Mouse (Mus musculus) neural tube, embryonic 13.5 days (tissue): ENCODE data around the gene Camk1d. TPM values are rescaled to one million over a fixed set of nuclear protein-coding genes. Genes with fewer than 3 reads are reported as not detected.
A peak's percentile ranks its signal among the peaks of the same experiment; 100 is the strongest.
"Not testable (repeated sequence)": the region's sequence is repeated elsewhere in the genome, so short reads cannot be mapped to it uniquely, and the experiment has no call there.

Experiments used
- ATAC-seq: fragments of 200-750 bp; cut with Nextera tagmentation; 2 replicates; pipeline ENCODE4 v1.8.0; 2017; ENCODE audit warnings: low read depth, mild to moderate bottlenecking, moderate TSS enrichment, moderate library complexity
- H3K27ac ChIP-seq: fragments of 300-500 bp; sonication (generic); replicated peaks from 2 replicates; pipeline ENCODE4 v1.5.1; 2015; ENCODE audit warnings: moderate library complexity, mild to moderate bottlenecking, inconsistent platforms
- H3K27me3 ChIP-seq: fragments of 300-500 bp; sonication (generic); 2 replicates; pipeline ENCODE4 v1.6.1; 2015; ENCODE audit warnings: mild to moderate bottlenecking, inconsistent platforms
- H3K36me3 ChIP-seq: fragments of 300-500 bp; sonication (generic); 2 replicates; pipeline ENCODE4 v1.6.1; 2015; ENCODE audit warnings: mild to moderate bottlenecking, inconsistent platforms
- H3K4me1 ChIP-seq: fragments of 300-500 bp; sonication (generic); replicated peaks from 2 replicates; pipeline ENCODE4 v1.6.1; 2015; ENCODE audit warnings: inconsistent platforms
- H3K4me2 ChIP-seq: fragments of 300-500 bp; sonication (generic); 2 replicates; pipeline ENCODE4 v1.6.1; 2015; ENCODE audit warnings: inconsistent platforms, mild to moderate bottlenecking, moderate library complexity
- H3K4me3 ChIP-seq: fragments of 300-500 bp; sonication (generic); 2 replicates; pipeline ENCODE4 v1.5.1; 2015; ENCODE audit warnings: mild to moderate bottlenecking, inconsistent platforms
- H3K9ac ChIP-seq: fragments of 300-500 bp; sonication (generic); 2 replicates; pipeline ENCODE4 v1.6.1; 2015; ENCODE audit warnings: moderate library complexity, mild to moderate bottlenecking, inconsistent platforms
- H3K9me3 ChIP-seq: fragments of 300-500 bp; sonication (generic); 2 replicates; pipeline ENCODE4 v1.6.1; 2016; ENCODE audit warnings: inconsistent platforms
- WGBS: fragments of 180-500 bp; shearing (Covaris S2); methylation state at CpG from one replicate; pipeline ENCODE4 v1.1.7; 2015; 5-methylcytosine and 5-hydroxymethylcytosine counted together
- polyA plus RNA-seq: library from polyadenylated mRNA; unstranded; fragments of >200 nt; fragmentation: Nextera tagmentation; extraction: Ambion mirVana; gene quantifications from 2 replicates; pipeline ENCODE4 v1.2.1, GENCODE M21; 2015

The Camk1d gene
- polyA plus RNA-seq, 1 experiment from 2014 or later, result 4.6 TPM

DNA sequence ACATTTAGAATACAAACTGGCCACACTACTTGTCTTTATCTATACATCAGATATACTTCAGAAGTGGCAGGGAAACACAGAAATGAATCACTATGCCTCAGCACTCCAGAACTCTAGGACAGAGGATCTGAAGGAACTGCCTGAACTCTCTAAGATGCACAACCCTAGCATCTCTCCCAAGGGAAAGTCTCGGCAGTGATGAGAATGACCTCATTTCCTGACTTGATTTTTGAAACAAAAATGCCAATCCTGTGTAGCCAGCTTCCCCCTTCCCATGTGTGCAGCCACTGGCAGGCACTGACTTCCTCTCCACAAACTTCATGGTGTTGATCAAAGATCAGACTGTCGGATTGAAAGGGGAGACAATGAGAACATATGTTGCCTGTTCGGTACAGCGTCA lies 134.9 kb downstream of the Camk1d start:
- Histone ChIP-seq H3K4me1 (peaks cover 22% of the 10 kb centered on the region), H3K9me3 (no peaks in the 10 kb centered on the region), H3K4me2 (no peak overlapping the region), H3K27ac (no peak overlapping the region), H3K36me3 (no peaks in the 10 kb centered on the region), H3K4me3 (no peak overlapping the region), H3K9ac (no peak overlapping the region), H3K27me3 (no peaks in the 10 kb centered on the region)
- ATAC-seq, result no peak
- 85% methylated on average over 4 of the region's 4 CpGs for WGBS

DNA sequence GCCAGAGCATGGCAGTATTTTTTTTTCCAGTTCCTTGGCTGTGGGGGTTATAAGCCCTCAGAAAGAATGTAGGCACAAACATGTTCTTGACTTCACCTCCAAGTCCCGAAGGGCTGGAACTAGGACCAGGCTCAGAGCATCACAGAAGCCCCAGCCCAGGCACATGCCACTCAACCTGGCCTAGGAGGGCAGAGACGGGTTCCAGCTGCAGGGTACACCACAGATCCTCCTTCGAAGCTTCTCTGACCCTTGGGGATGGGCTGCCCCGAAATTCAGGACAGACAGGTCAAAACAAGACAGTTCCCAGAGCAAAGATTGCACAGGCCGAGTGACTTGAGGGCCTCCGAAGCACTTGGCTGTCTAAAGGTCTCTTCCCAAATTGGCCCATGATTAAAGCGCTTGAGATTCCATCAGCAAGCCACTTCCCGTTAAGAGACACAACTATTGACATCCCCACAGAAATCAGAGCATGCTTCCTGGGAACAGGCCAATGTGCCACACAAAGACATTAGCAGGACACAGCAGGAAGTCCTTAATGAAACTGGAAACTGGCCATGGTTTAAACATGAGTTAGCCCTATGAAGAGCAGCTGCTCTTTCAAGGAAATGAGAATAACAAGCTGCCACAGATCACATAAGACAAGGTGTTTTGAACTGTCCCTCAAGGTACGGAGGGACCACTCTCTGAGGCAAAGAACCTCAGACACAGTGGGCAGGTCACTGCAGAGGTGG lies 136.8 kb downstream of the Camk1d start:
- H3K36me3 ChIP-seq, result no peaks in the 10 kb centered on the region
- peak; percentile 58 for ATAC-seq
- no peaks in the 10 kb centered on the region for H3K27me3 ChIP-seq
- no peaks in the 10 kb centered on the region for H3K9me3 ChIP-seq
- H3K27ac ChIP-seq, result 0 out of 2 replicates have a peak overlapping the region, but pooled peaks have one; percentile 14
- H3K4me2 ChIP-seq, result no peak overlapping the region
- WGBS, result 52% methylated on average over 9 of the region's 9 CpGs
- H3K4me1 ChIP-seq, result peaks cover 23% of the 10 kb centered on the region
- H3K4me3 ChIP-seq, result no peak overlapping the region
- H3K9ac ChIP-seq, result no peak overlapping the region

DNA sequence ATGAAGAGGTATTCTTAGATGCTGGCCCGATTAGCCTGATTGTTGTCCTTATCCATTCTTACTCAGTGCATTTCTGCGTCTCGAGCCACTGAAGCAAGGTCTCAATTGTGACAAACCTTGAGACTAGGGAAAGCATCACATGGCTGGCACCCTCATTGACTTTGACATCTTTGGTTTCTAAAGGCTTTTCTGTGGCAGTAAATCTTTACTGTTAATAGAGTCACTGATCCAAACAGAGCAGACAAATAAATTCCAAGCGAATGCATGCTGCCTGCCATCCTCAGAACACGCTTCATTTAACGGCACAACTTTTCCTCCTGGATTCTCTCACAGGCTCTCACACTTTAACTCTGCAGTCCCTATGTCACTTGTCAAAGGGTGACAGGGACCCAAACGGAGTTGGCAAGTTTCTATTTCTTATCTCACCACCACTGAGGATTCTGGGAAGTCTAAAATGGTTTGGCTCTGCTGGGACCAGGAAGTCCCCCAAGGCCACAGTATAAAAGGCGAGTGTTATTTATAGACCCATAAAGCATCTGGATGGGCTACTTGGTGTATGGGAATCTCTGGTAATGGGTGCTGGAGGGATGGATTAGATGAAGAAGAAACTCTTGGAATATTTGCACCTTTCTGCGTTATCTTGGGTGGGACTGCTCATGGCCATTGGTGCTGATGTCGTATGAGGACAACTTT lies 141.9 kb downstream of the Camk1d start:
- H3K4me3 ChIP-seq, result no peak overlapping the region
- H3K9me3 ChIP-seq, result no peaks in the 10 kb centered on the region
- H3K4me2 ChIP-seq, result no peak overlapping the region
- peaks cover 31% of the 10 kb centered on the region for H3K4me1 ChIP-seq
- no peak overlapping the region for H3K9ac ChIP-seq
- 36% methylated on average over 10 of the region's 10 CpGs for WGBS
- H3K27me3 ChIP-seq, result no peaks in the 10 kb centered on the region
- H3K27ac ChIP-seq, result no peak overlapping the region
- H3K36me3 ChIP-seq, result no peaks in the 10 kb centered on the region
- peak; percentile 59 for ATAC-seq

DNA sequence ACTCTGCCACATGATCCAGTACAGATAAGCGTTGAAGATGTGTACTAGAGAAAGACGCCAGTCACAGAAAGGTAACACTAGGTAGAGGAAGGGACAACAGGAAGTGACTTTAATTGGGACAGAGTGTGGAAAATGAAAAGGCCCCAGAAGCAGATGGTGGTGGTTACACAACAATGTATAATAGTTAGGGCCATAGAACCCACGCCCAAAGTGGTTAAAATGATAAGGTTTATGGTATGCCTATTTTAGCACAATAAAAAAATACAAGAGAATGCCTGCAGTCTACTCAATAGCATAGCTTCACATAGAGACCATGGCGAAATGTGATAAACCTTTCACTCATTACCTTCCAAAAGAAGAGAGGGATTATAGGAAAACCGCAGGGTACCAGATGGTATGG lies 147.7 kb downstream of the Camk1d start:
- no peaks in the 10 kb centered on the region for H3K36me3 ChIP-seq
- H3K27ac ChIP-seq, result no peak overlapping the region
- no peaks in the 10 kb centered on the region for H3K27me3 ChIP-seq
- 87% methylated on average over 5 of the region's 5 CpGs for WGBS
- no peak for ATAC-seq
- no peak overlapping the region for H3K4me2 ChIP-seq
- H3K4me3 ChIP-seq, result no peak overlapping the region
- H3K9me3 ChIP-seq, result no peaks in the 10 kb centered on the region
- H3K9ac ChIP-seq, result no peak overlapping the region
- H3K4me1 ChIP-seq, result peaks cover 11% of the 10 kb centered on the region; the same call in 1 of the 2 replicates

DNA sequence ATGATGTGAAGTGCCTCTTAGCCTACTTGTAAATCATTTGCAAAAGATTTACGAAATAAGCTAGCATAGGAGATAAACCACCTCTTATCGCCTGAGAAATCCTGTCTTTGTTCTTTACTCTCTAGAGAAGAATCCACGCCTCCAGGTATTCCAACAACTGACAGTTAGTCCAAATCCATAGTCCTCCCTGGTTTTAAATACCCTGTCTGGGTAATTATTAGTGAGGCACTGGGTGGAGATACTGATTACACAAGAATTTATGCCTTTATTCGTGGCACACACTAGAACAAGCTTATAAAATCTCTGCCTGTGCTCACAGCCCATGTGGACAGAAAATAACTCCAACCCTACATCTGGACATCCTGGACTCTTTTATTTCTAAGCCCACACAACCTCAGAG lies 150.6 kb downstream of the Camk1d start:
- 88% methylated on average over 4 of the region's 4 CpGs for WGBS

DNA sequence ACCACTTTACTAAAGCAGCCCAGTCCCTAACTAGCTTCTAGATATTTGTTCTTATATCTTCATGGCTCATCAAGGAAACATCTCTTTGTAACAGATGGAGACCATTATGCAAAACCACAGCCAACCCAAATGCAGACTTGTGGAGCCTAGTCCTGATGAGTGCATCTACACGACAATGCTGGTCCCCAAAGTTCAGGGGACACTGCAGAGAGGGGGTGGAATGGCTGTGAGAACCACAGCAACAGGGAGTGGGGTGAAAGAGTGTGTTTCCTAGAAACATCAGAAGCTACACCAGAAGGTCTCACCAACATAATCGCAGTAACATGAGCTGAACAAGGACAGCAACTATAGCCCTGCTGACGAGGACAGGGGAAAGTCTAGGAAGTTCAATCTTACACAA lies 152.9 kb downstream of the Camk1d start:
- Histone ChIP-seq H3K4me1 (no peaks in the 10 kb centered on the region), H3K27me3 (no peaks in the 10 kb centered on the region), H3K9ac (no peak overlapping the region), H3K9me3 (no peaks in the 10 kb centered on the region), H3K4me3 (no peak overlapping the region), H3K4me2 (no peak overlapping the region), H3K27ac (no peak overlapping the region), H3K36me3 (no peaks in the 10 kb centered on the region)
- no peak for ATAC-seq
- WGBS, result 89% methylated on average over 3 of the region's 3 CpGs

More for the DNA sequence above, 150.6 kb downstream of the Camk1d start:
- ATAC-seq, result no peak
- Histone ChIP-seq H3K27me3 (no peaks in the 10 kb centered on the region), H3K36me3 (no peaks in the 10 kb centered on the region), H3K9ac (no peak overlapping the region), H3K4me2 (no peak overlapping the region), H3K4me1 (no peaks in the 10 kb centered on the region), H3K4me3 (no peak overlapping the region), H3K27ac (no peak overlapping the region), H3K9me3 (no peaks in the 10 kb centered on the region)

DNA sequence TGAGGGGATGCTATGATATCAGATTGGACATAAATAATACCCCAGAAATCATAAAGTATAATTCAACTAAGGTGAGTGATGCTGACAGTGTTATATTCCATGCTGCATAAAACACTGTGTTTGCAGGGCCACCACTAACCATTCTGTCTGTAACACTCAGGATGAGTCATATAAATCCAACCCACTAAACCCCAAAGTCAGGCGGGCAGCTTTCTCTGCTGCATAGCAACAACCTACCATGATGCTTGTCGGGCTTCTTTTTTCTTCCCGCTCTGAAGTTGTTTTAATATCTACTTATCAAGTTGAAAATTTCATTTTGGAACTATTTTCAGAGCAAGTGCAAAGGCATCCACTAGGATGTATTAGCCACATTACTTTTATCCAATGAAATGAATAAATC lies 161.1 kb downstream of the Camk1d start:
- H3K4me2 ChIP-seq, result no peak overlapping the region
- ATAC-seq, result no peak
- no peak overlapping the region for H3K9ac ChIP-seq
- no peaks in the 10 kb centered on the region for H3K27me3 ChIP-seq
- H3K9me3 ChIP-seq, result no peaks in the 10 kb centered on the region
- no peak overlapping the region for H3K4me3 ChIP-seq
- H3K4me1 ChIP-seq, result no peaks in the 10 kb centered on the region
- no peak overlapping the region for H3K27ac ChIP-seq
- 94% methylated on average over 3 of the region's 3 CpGs for WGBS
- no peaks in the 10 kb centered on the region for H3K36me3 ChIP-seq

DNA sequence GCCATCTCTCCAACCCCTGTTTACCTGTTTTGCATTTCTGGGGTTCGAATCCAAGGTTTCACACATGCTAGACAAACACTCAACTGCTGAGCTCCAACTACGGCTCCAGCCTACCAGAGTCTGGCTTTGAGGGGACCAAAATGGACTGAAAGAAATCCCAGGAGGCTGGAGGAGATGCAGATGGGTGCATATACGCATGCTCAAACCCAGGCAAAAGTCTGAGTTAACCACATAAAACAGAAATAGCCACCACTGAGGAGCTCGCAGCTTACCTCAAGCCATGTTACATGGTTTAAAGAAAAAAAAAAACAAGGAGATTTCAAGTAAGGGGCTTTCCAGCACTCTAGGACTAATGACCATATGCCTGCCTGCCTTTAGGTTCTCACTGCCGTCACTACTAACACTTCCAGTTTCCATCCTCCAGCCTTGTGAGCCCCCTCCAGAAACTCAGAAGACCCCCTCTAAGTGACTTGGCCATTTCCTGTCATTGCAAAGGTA lies 162.5 kb downstream of the Camk1d start:
- H3K36me3 ChIP-seq, result no peaks in the 10 kb centered on the region
- no peak overlapping the region for H3K9ac ChIP-seq
- WGBS, result 94% methylated on average over 5 of the region's 5 CpGs
- no peak overlapping the region for H3K4me3 ChIP-seq
- no peak overlapping the region for H3K4me2 ChIP-seq
- no peaks in the 10 kb centered on the region for H3K9me3 ChIP-seq
- ATAC-seq, result no peak
- no peak overlapping the region for H3K27ac ChIP-seq
- H3K27me3 ChIP-seq, result no peaks in the 10 kb centered on the region
- H3K4me1 ChIP-seq, result no peaks in the 10 kb centered on the region

DNA sequence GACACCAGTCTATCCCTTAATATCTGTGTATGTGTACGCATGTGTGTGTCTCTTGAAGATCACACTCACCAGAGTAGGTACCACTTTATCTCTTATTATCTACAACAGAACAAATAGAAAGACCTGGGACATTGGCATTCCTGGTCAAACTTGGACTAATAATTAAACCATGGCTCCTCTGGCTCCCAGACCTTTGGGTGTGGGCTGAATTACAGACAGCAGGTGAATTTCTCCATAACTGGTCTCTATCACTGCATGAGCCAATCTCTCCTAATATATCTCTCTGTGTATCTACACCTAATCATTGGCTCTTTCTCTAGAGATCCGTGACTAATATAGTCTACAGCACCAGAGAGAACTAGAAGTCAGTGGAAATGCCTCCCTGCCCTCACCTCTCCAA lies 165.0 kb downstream of the Camk1d start:
- no peaks in the 10 kb centered on the region for H3K27me3 ChIP-seq
- no peaks in the 10 kb centered on the region for H3K4me1 ChIP-seq
- H3K27ac ChIP-seq, result no peak overlapping the region
- no peak overlapping the region for H3K4me3 ChIP-seq
- H3K9me3 ChIP-seq, result no peaks in the 10 kb centered on the region
- H3K4me2 ChIP-seq, result no peak overlapping the region
- ATAC-seq, result no peak
- no peaks in the 10 kb centered on the region for H3K36me3 ChIP-seq
- 98% methylated on average over 2 of the region's 2 CpGs for WGBS
- H3K9ac ChIP-seq, result no peak overlapping the region

DNA sequence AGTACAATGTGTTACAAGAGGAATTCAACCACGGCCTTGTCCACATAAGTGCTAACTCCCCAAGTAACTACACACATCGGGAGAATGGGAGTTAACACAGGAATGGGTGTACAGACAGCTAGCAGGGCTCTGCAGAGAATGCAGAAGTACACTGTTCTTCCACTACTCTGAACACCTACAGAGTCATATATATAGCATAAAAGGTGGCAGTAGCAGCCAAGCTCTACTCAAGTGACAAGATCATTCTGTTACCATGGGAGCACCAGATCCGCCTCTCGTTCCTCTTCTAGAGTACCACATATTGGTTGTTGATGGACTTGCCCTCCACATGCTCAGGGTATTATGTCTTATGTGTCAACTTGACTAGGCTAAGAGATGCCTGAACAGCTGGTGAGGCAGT lies 165.4 kb downstream of the Camk1d start:
- no peak for ATAC-seq
- 90% methylated on average over 4 of the region's 4 CpGs for WGBS
- H3K9ac ChIP-seq, result no peak overlapping the region

DNA sequence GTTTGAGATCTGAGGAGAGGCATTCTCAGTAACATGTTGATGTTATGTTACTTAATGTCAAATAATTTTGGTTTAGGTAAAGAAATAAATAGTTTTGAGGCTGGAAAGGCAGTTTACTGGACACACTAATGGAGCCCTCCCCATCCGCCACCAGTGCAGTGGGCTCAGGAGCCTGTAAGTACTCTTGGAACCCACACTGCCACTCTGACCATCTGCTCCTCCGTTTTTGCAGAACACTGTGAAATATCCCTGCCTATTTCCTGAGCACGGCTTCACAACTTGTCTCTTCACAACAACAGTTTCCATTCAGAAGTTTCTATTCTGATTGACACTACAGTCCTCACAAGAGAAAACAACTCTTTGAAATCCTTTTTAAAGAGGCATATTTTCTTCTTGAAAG lies 173.4 kb downstream of the Camk1d start:
- H3K9me3 ChIP-seq, result no peaks in the 10 kb centered on the region
- no peak overlapping the region for H3K27ac ChIP-seq
- WGBS, result 78% methylated on average over 3 of the region's 3 CpGs
- no peaks in the 10 kb centered on the region for H3K36me3 ChIP-seq
- no peaks in the 10 kb centered on the region for H3K4me1 ChIP-seq
- ATAC-seq, result no peak
- no peaks in the 10 kb centered on the region for H3K27me3 ChIP-seq
- no peak overlapping the region for H3K4me3 ChIP-seq
- no peak overlapping the region for H3K9ac ChIP-seq
- H3K4me2 ChIP-seq, result no peak overlapping the region

More for the DNA sequence above, 165.4 kb downstream of the Camk1d start:
- no peaks in the 10 kb centered on the region for H3K9me3 ChIP-seq
- H3K4me3 ChIP-seq, result no peak overlapping the region
- H3K4me1 ChIP-seq, result no peaks in the 10 kb centered on the region
- no peak overlapping the region for H3K4me2 ChIP-seq
- no peaks in the 10 kb centered on the region for H3K27me3 ChIP-seq
- H3K27ac ChIP-seq, result no peak overlapping the region
- no peaks in the 10 kb centered on the region for H3K36me3 ChIP-seq

DNA sequence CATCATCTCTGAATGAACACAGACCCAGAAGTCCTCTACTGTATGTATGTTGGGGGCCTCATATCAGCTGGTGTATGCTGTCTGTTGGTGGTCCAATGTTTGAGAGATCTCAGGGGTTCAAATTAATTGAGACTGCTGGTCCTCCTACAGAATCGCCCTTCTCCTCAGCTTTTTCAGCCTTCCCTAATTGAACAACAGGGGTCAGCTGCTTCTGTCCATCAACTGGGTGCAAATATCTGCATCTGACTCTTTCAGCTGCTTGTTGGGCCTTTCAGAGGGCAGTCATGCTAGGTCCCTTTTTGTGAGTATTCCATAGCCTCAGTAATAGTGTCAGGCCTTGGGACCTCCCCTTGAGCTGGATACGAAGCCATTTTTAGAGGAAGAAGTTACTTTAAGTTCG lies 174.4 kb downstream of the Camk1d start:
- H3K4me3 ChIP-seq, ATAC-seq, H3K9ac ChIP-seq, H3K4me2 ChIP-seq, H3K27me3 ChIP-seq, H3K4me1 ChIP-seq, H3K36me3 ChIP-seq, H3K27ac ChIP-seq, H3K9me3 ChIP-seq: not testable (repeated sequence)
- WGBS, result 74% methylated on average over 3 of the region's 3 CpGs
